Mouse (Mus musculus) myocyte (in vitro differentiated cells): Measurements from ENCODE around the gene Pacsin1.

Experiments
- MAX ChIP-seq: IDR thresholded peaks from one replicate; pipeline ENCODE4 v1.6.1; 2011; ENCODE audit warnings: low read depth, mild to moderate bottlenecking, control low read depth
- MYOD1 ChIP-seq, 3 experiments: IDR thresholded peaks; one replicate each; pipeline ENCODE4 v1.6.1; 2011; ENCODE audit warnings: control low read depth in 2 of 3, low read depth in 2 of 3, mild to moderate bottlenecking in 2 of 3, moderate library complexity in 1 of 3; ENCODE audit not compliant: insufficient read length in 2 of 3, control insufficient read depth in 1 of 3
- MYOG ChIP-seq, 3 experiments: IDR thresholded peaks; one replicate each; pipeline ENCODE4 v1.6.1; 2011; ENCODE audit warnings: control low read depth in 2 of 3, low read depth in 2 of 3, mild to moderate bottlenecking in 2 of 3; ENCODE audit not compliant: insufficient read length in 2 of 3, control insufficient read depth in 1 of 3, insufficient read depth in 1 of 3

- TF ChIP-seq MYOG (IDR thresholded peaks at IDR 0.05; ENCODE audit: control insufficient read depth in 1 of 3, insufficient read depth in 1 of 3, insufficient read length in 2 of 3, low read depth in 2 of 3) (peak in 1 of 3 experiments; percentile 60), MAX (no peak), MYOD1 (IDR thresholded peaks at IDR 0.05; ENCODE audit: control insufficient read depth in 1 of 3, insufficient read length in 2 of 3, low read depth in 2 of 3) (no peak)
Observed at GRCm38 (mm10) chr17:27712832-27713231, 57.5 kb downstream of the Pacsin1 start.
